Mouse (Mus musculus) neural tube, embryonic 12.5 days (tissue): ENCODE measurements around the gene Adk. TPM values are rescaled to one million over a fixed set of nuclear protein-coding genes. Genes with fewer than 3 reads are reported as not detected.

Experiments used
- ATAC-seq: fragments of 200-750 bp; cut with Nextera tagmentation; 2 replicates; pipeline ENCODE4 v1.8.0; 2017; ENCODE audit warnings: low read depth, mild to moderate bottlenecking, moderate TSS enrichment, moderate library complexity; ENCODE audit not compliant: low FRiP score
- H3K27ac ChIP-seq: fragments of 300-500 bp; sonication (generic); 2 replicates; pipeline ENCODE4 v1.5.1; 2016
- H3K27me3 ChIP-seq: fragments of 300-500 bp; sonication (generic); replicated peaks from 2 replicates; pipeline ENCODE4 v1.6.1; 2016; ENCODE audit warnings: mild to moderate bottlenecking
- H3K36me3 ChIP-seq: fragments of 300-500 bp; sonication (generic); 2 replicates; pipeline ENCODE4 v1.6.1; 2016; ENCODE audit warnings: mild to moderate bottlenecking
- H3K4me1 ChIP-seq: fragments of 300-500 bp; sonication (generic); 2 replicates; pipeline ENCODE4 v1.6.1; 2016
- H3K4me2 ChIP-seq: fragments of 300-500 bp; sonication (generic); replicated peaks from 2 replicates; pipeline ENCODE4 v1.6.1; 2016; ENCODE audit warnings: mild to moderate bottlenecking
- H3K4me3 ChIP-seq: fragments of 300-500 bp; sonication (generic); 2 replicates; pipeline ENCODE4 v1.5.1; 2016
- H3K9ac ChIP-seq: fragments of 300-500 bp; sonication (generic); 2 replicates; pipeline ENCODE4 v1.6.1; 2016; ENCODE audit warnings: mild to moderate bottlenecking
- H3K9me3 ChIP-seq: fragments of 300-500 bp; sonication (generic); 2 replicates; pipeline ENCODE4 v1.6.1; 2016; ENCODE audit warnings: mild to moderate bottlenecking
- WGBS: fragments of 180-500 bp; shearing (Covaris S2); methylation state at CpG from one replicate; pipeline ENCODE4 v1.1.7; 2016; 5-methylcytosine and 5-hydroxymethylcytosine counted together
- polyA plus RNA-seq: library from polyadenylated mRNA; unstranded; fragments of >200 nt; fragmentation: Nextera tagmentation; extraction: Ambion mirVana; gene quantifications from 2 replicates; pipeline ENCODE4 v1.2.1, GENCODE M21; 2016

The Adk gene
- polyA plus RNA-seq, 1 experiment from 2014 or later, result 68.1 TPM

GRCm38 (mm10) chr14:21143406-21144115 lies 91.2 kb downstream of the Adk start:
- Histone ChIP-seq H3K4me3 (no peak overlapping the region), H3K27ac (no peak overlapping the region), H3K36me3 (no peaks in the 10 kb centered on the region), H3K27me3 (no peaks in the 10 kb centered on the region), H3K9ac (no peak overlapping the region), H3K4me1 (no peaks in the 10 kb centered on the region), H3K9me3 (no peaks in the 10 kb centered on the region), H3K4me2 (no peak overlapping the region)
- ATAC-seq, result no peak
- 77% methylated on average over 8 of the region's 8 CpGs for WGBS

GRCm38 (mm10) chr14:21147171-21147570 lies 94.8 kb downstream of the Adk start:
- H3K4me2 ChIP-seq, result no peak overlapping the region
- H3K36me3 ChIP-seq, result no peaks in the 10 kb centered on the region
- no peaks in the 10 kb centered on the region for H3K27me3 ChIP-seq
- H3K4me1 ChIP-seq, result no peaks in the 10 kb centered on the region
- no peak overlapping the region for H3K27ac ChIP-seq
- ATAC-seq, result no peak
- H3K9ac ChIP-seq, result no peak overlapping the region
- 95% methylated on average over 1 of the region's 1 CpGs for WGBS
- H3K4me3 ChIP-seq, result no peak overlapping the region
- no peaks in the 10 kb centered on the region for H3K9me3 ChIP-seq

GRCm38 (mm10) chr14:21150301-21150700 lies 97.9 kb downstream of the Adk start:
- Histone ChIP-seq H3K9me3 (no peaks in the 10 kb centered on the region), H3K4me3 (no peak overlapping the region), H3K9ac (no peak overlapping the region), H3K27ac (no peak overlapping the region), H3K36me3 (no peaks in the 10 kb centered on the region), H3K4me1 (no peaks in the 10 kb centered on the region), H3K27me3 (no peaks in the 10 kb centered on the region), H3K4me2 (no peak overlapping the region)
- 85% methylated on average over 4 of the region's 4 CpGs for WGBS
- no peak for ATAC-seq

GRCm38 (mm10) chr14:21152055-21152454 lies 99.7 kb downstream of the Adk start:
- no peak for ATAC-seq
- no peaks in the 10 kb centered on the region for H3K4me1 ChIP-seq
- 86% methylated on average over 6 of the region's 6 CpGs for WGBS
- no peaks in the 10 kb centered on the region for H3K27me3 ChIP-seq
- no peak overlapping the region for H3K4me2 ChIP-seq
- no peak overlapping the region for H3K9ac ChIP-seq
- H3K27ac ChIP-seq, result no peak overlapping the region
- no peaks in the 10 kb centered on the region for H3K9me3 ChIP-seq
- H3K36me3 ChIP-seq, result no peaks in the 10 kb centered on the region
- no peak overlapping the region for H3K4me3 ChIP-seq

GRCm38 (mm10) chr14:21165706-21166105 lies 113.3 kb downstream of the Adk start:
- Histone ChIP-seq H3K4me2 (no peak overlapping the region), H3K4me1 (0 out of 2 replicates have a peak, but pooled peaks cover 4% of the 10 kb centered on the region), H3K4me3 (no peak overlapping the region), H3K36me3 (no peaks in the 10 kb centered on the region), H3K9me3 (no peaks in the 10 kb centered on the region), H3K27me3 (no peaks in the 10 kb centered on the region), H3K9ac (no peak overlapping the region), H3K27ac (no peak overlapping the region)
- no peak for ATAC-seq
- 45% methylated on average over 10 of the region's 10 CpGs for WGBS

- Histone ChIP-seq H3K4me3 (no peak overlapping the region), H3K27ac (no peak overlapping the region), H3K27me3 (no peaks in the 10 kb centered on the region), H3K36me3 (no peaks in the 10 kb centered on the region), H3K4me1 (0 out of 2 replicates have a peak, but pooled peaks cover 4% of the 10 kb centered on the region), H3K4me2 (no peak overlapping the region), H3K9me3 (no peaks in the 10 kb centered on the region), H3K9ac (no peak overlapping the region)
- 74% methylated on average over 3 of the region's 3 CpGs for WGBS
- no peak for ATAC-seq
Measured at GRCm38 (mm10) chr14:21166114-21166513, 113.7 kb downstream of the Adk start.

- Histone ChIP-seq H3K9me3 (no peaks in the 10 kb centered on the region), H3K27ac (no peak overlapping the region), H3K4me3 (no peak overlapping the region), H3K36me3 (no peaks in the 10 kb centered on the region), H3K9ac (no peak overlapping the region), H3K27me3 (no peaks in the 10 kb centered on the region), H3K4me1 (no peaks in the 10 kb centered on the region), H3K4me2 (no peak overlapping the region)
- no peak for ATAC-seq
- 98% methylated on average over 1 of the region's 1 CpGs for WGBS
Measured at GRCm38 (mm10) chr14:21173973-21174745, 121.8 kb downstream of the Adk start.

GRCm38 (mm10) chr14:21174804-21175203 lies 122.4 kb downstream of the Adk start:
- Histone ChIP-seq H3K27ac (no peak overlapping the region), H3K9ac (no peak overlapping the region), H3K4me3 (no peak overlapping the region), H3K9me3 (no peaks in the 10 kb centered on the region), H3K4me1 (no peaks in the 10 kb centered on the region), H3K27me3 (no peaks in the 10 kb centered on the region), H3K4me2 (no peak overlapping the region), H3K36me3 (no peaks in the 10 kb centered on the region)
- 88% methylated on average over 2 of the region's 2 CpGs for WGBS
- no peak for ATAC-seq

GRCm38 (mm10) chr14:21177781-21178180 lies 125.4 kb downstream of the Adk start:
- H3K4me3 ChIP-seq, result no peak overlapping the region
- H3K9ac ChIP-seq, result no peak overlapping the region
- H3K9me3 ChIP-seq, result no peaks in the 10 kb centered on the region
- H3K36me3 ChIP-seq, result no peaks in the 10 kb centered on the region
- no peaks in the 10 kb centered on the region for H3K27me3 ChIP-seq
- no peak overlapping the region for H3K4me2 ChIP-seq
- 85% methylated on average over 2 of the region's 2 CpGs for WGBS
- no peaks in the 10 kb centered on the region for H3K4me1 ChIP-seq
- no peak overlapping the region for H3K27ac ChIP-seq
- ATAC-seq, result no peak

GRCm38 (mm10) chr14:21178356-21178755 lies 126.0 kb downstream of the Adk start:
- H3K27ac ChIP-seq, result no peak overlapping the region

GRCm38 (mm10) chr14:21181053-21181452 lies 128.7 kb downstream of the Adk start:
- whole genome bisulfite sequencing, result 89% methylated on average over 3 of the region's 3 CpGs
- no peaks in the 10 kb centered on the region for H3K9me3 ChIP-seq
- H3K4me1 ChIP-seq, result no peaks in the 10 kb centered on the region
- no peak overlapping the region for H3K4me3 ChIP-seq
- H3K9ac ChIP-seq, result no peak overlapping the region
- no peak overlapping the region for H3K27ac ChIP-seq
- no peaks in the 10 kb centered on the region for H3K27me3 ChIP-seq
- no peaks in the 10 kb centered on the region for H3K36me3 ChIP-seq
- ATAC-seq, result no peak
- H3K4me2 ChIP-seq, result no peak overlapping the region

More at GRCm38 (mm10) chr14:21178356-21178755, 126.0 kb downstream of the Adk start:
- no peak for ATAC-seq
- Histone ChIP-seq H3K4me2 (no peak overlapping the region), H3K9me3 (no peaks in the 10 kb centered on the region), H3K9ac (no peak overlapping the region), H3K27me3 (no peaks in the 10 kb centered on the region), H3K4me1 (no peaks in the 10 kb centered on the region), H3K36me3 (no peaks in the 10 kb centered on the region), H3K4me3 (no peak overlapping the region)
- WGBS, result 90% methylated on average over 6 of the region's 6 CpGs

- Histone ChIP-seq H3K4me2 (no peak overlapping the region), H3K4me1 (no peaks in the 10 kb centered on the region; the same call in 1 of the 2 replicates), H3K4me3 (no peak overlapping the region), H3K9ac (no peak overlapping the region), H3K9me3 (no peaks in the 10 kb centered on the region), H3K27ac (no peak overlapping the region), H3K36me3 (no peaks in the 10 kb centered on the region), H3K27me3 (no peaks in the 10 kb centered on the region)
- ATAC-seq, result no peak
- 79% methylated on average over 6 of the region's 6 CpGs for WGBS
Measured at GRCm38 (mm10) chr14:21191966-21192365, 139.6 kb downstream of the Adk start.
